Mouse (Mus musculus) ES-Bruce4 (cell line): ENCODE results near the gene Ano6.

Experiments used
- CTCF ChIP-seq: IDR thresholded peaks from one replicate; pipeline ENCODE4 v1.8.1; 2011; ENCODE audit warnings: low read depth, low read length
- EP300 ChIP-seq: IDR thresholded peaks from 2 replicates; pipeline ENCODE4 v1.6.1; 2011; ENCODE audit warnings: low read depth, low read length; ENCODE audit not compliant: insufficient read depth
- POLR2A ChIP-seq: IDR thresholded peaks from one replicate; pipeline ENCODE4 v1.8.1; 2011; ENCODE audit warnings: low read length; ENCODE audit not compliant: insufficient read depth

GRCm38 (mm10) chr15:95948411-95948810 lies 157.8 kb downstream of the Ano6 start:
- no peak for TF ChIP-seq CTCF
- TF ChIP-seq POLR2A, result no peak
- TF ChIP-seq EP300, result no peak
